Mouse (Mus musculus) kidney, postnatal 0 days (tissue): Measurements from ENCODE around the gene Cdk5r2. TPM values are rescaled to one million over a fixed set of nuclear protein-coding genes. Genes with fewer than 3 reads are reported as not detected.
A peak's percentile ranks its signal among the peaks of the same experiment; 100 is the strongest.

Source experiments
- ATAC-seq: fragments of 200-750 bp; cut with Nextera tagmentation; replicated peaks from 2 replicates; pipeline ENCODE4 v1.8.0; 2017; ENCODE audit warnings: low read depth, moderate number of reproducible peaks, moderate TSS enrichment, moderate library complexity; ENCODE audit not compliant: low FRiP score
- DNase-seq: peaks from one replicate; pipeline ENCODE4 v3.0.0-alpha.2; 2016; ENCODE audit warnings: low spot score
- H3K27ac ChIP-seq: fragments of 300-500 bp; sonication (generic); 2 replicates; pipeline ENCODE4 v1.5.1; 2014; ENCODE audit warnings: mild to moderate bottlenecking
- H3K27me3 ChIP-seq: fragments of 300-500 bp; sonication (generic); 2 replicates; pipeline ENCODE4 v1.6.1; 2014; ENCODE audit warnings: low read length, mixed read lengths; ENCODE audit not compliant: insufficient read depth
- H3K36me3 ChIP-seq: fragments of 300-500 bp; sonication (generic); 2 replicates; pipeline ENCODE4 v1.6.1; 2014; ENCODE audit warnings: low read length, mixed read lengths; ENCODE audit not compliant: insufficient read depth
- H3K4me1 ChIP-seq: fragments of 300-500 bp; sonication (generic); replicated peaks from 2 replicates; pipeline ENCODE4 v1.6.1; 2014; ENCODE audit warnings: antibody characterized with exemption, low read length, mixed read lengths; ENCODE audit not compliant: insufficient read depth
- H3K4me2 ChIP-seq: fragments of 300-500 bp; sonication (generic); 2 replicates; pipeline ENCODE4 v1.6.1; 2014; ENCODE audit warnings: mild to moderate bottlenecking, low read length, moderate library complexity, mixed read lengths
- H3K4me3 ChIP-seq: fragments of 300-500 bp; sonication (generic); replicated peaks from 2 replicates; pipeline ENCODE4 v1.5.1; 2014; ENCODE audit warnings: low read depth, low read length
- H3K9ac ChIP-seq: fragments of 300-500 bp; sonication (generic); 2 replicates; pipeline ENCODE4 v1.6.1; 2014; ENCODE audit warnings: low read depth, low read length
- H3K9me3 ChIP-seq: fragments of 300-500 bp; sonication (generic); replicated peaks from 2 replicates; pipeline ENCODE4 v1.6.1; 2016; ENCODE audit warnings: low read length, inconsistent platforms, mixed read lengths
- CTCF ChIP-seq: IDR thresholded peaks from 2 replicates; pipeline ENCODE4 v1.5.1; 2016; ENCODE audit warnings: antibody characterized with exemption, low read depth, mild to moderate bottlenecking, moderate library complexity
- WGBS: fragments of 180-500 bp; shearing (Covaris S2); extraction: QIAGEN DNeasy Blood & Tissue Kit; methylation state at CpG from one replicate; pipeline ENCODE4 v1.1.7; 2014; 5-methylcytosine and 5-hydroxymethylcytosine counted together
- polyA plus RNA-seq: library from polyadenylated mRNA; unstranded; fragments of >200 nt; fragmentation: Nextera tagmentation; extraction: Ambion mirVana; gene quantifications from 2 replicates; pipeline ENCODE4 v1.2.1, GENCODE M21; 2015

Cdk5r2 gene
- polyA plus RNA-seq, 1 experiment from 2014 or later, result not detected

- Histone ChIP-seq H3K4me2 (no peak overlapping the region), H3K9me3 (no peaks in the 10 kb centered on the region), H3K27me3 (peaks cover 49% of the 10 kb centered on the region), H3K4me1 (peaks cover 12% of the 10 kb centered on the region), H3K9ac (no peak overlapping the region), H3K36me3 (no peaks in the 10 kb centered on the region), H3K4me3 (peak overlapping the region; percentile 26), H3K27ac (no peak overlapping the region)
- WGBS, result 9% methylated on average over 4 of the region's 4 CpGs
- TF ChIP-seq CTCF, result no peak
- ATAC-seq (no peak), DNase-seq (no peak)
These were observed 2.9 kb downstream of the Cdk5r2 start for GRCm38 (mm10) chr1:74857677-74858076.

- DNase-seq (peak; percentile 50), ATAC-seq (no peak)
- peak overlapping the region; percentile 52 for H3K4me2 ChIP-seq
- no peak for TF ChIP-seq CTCF
- no peak overlapping the region for H3K27ac ChIP-seq
- no peak overlapping the region for H3K9ac ChIP-seq
- WGBS, result under 1% methylated on average over 29 of the region's 29 CpGs
- no peaks in the 10 kb centered on the region for H3K9me3 ChIP-seq
- peaks cover 12% of the 10 kb centered on the region for H3K4me1 ChIP-seq
- H3K36me3 ChIP-seq, result no peaks in the 10 kb centered on the region
- H3K4me3 ChIP-seq, result peak overlapping the region; percentile 26
- H3K27me3 ChIP-seq, result peaks cover 49% of the 10 kb centered on the region
These were observed 3.5 kb downstream of the Cdk5r2 start for GRCm38 (mm10) chr1:74858171-74858719.

GRCm38 (mm10) chr1:74858805-74859204 lies 4.1 kb downstream of the Cdk5r2 start:
- Histone ChIP-seq H3K4me1 (peaks cover 12% of the 10 kb centered on the region), H3K4me2 (peak overlapping the region; percentile 52), H3K36me3 (no peaks in the 10 kb centered on the region), H3K27me3 (peaks cover 49% of the 10 kb centered on the region), H3K27ac (no peak overlapping the region), H3K4me3 (no peak overlapping the region), H3K9me3 (no peaks in the 10 kb centered on the region), H3K9ac (no peak overlapping the region)
- no peak for ATAC-seq
- DNase-seq, result no peak
- WGBS, result 8% methylated on average over 16 of the region's 16 CpGs
- TF ChIP-seq CTCF, result no peak

GRCm38 (mm10) chr1:74859223-74859984 lies 4.7 kb downstream of the Cdk5r2 start:
- peaks cover 12% of the 10 kb centered on the region for H3K4me1 ChIP-seq
- H3K36me3 ChIP-seq, result no peaks in the 10 kb centered on the region
- ATAC-seq (no peak), DNase-seq (no peak)
- 47% methylated on average over 6 of the region's 6 CpGs for WGBS
- H3K27me3 ChIP-seq, result peaks cover 49% of the 10 kb centered on the region
- H3K9me3 ChIP-seq, result no peaks in the 10 kb centered on the region
- no peak overlapping the region for H3K4me3 ChIP-seq
- no peak for TF ChIP-seq CTCF
- no peak overlapping the region for H3K27ac ChIP-seq
- no peak overlapping the region for H3K4me2 ChIP-seq
- H3K9ac ChIP-seq, result no peak overlapping the region

DNA sequence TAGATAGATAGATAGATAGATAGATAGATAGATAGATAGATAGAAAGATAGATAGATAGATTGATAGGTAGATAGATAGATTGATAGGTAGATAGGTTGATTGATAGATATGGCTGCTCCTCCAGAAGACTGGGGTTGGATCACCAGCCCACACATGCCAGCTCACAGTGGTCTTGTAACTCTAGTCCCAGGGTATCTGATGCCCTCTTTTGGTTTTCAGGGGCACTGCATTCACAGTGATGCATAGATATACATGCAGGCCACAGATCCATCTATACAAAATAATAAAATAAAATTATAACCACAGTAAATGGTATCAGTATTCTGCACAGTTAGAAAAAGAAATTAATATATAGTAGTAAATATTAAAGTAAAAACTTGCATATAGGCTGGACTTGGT lies 7.0 kb downstream of the Cdk5r2 start:
- H3K4me1 ChIP-seq, result 0 out of 2 replicates have a peak, but pooled peaks cover 5% of the 10 kb centered on the region
- peaks cover 31% of the 10 kb centered on the region for H3K27me3 ChIP-seq
- no peak overlapping the region for H3K27ac ChIP-seq
- DNase-seq, result no peak
- ATAC-seq, result no peak
- no peaks in the 10 kb centered on the region for H3K9me3 ChIP-seq
- no peak overlapping the region for H3K4me3 ChIP-seq
- no peak overlapping the region for H3K4me2 ChIP-seq
- H3K9ac ChIP-seq, result no peak overlapping the region
- no peaks in the 10 kb centered on the region for H3K36me3 ChIP-seq
- peak; percentile 37; the same call in 1 of the 2 replicates for TF ChIP-seq CTCF

DNA sequence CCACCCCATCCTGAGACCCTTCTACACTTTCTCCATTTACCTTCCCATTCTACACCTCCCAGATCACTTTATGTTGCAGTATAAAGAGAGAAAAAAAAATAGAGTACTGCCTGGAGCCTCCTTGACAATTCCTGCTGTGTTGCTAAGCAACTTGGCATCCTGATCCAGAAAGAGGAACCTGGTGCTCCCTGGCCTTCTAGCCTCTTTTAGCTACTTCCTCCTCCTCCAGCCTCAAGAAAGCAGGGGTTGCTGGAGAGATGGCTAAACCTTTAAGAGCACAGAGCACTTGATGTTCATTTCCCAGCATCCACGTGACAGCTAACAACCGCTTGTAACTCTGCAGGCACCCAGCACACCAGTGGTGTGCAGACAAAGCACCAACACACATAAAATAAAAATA lies 17.5 kb downstream of the Cdk5r2 start:
- DNase-seq (no peak), ATAC-seq (no peak)
- no peak overlapping the region for H3K4me2 ChIP-seq
- no peak overlapping the region for H3K4me3 ChIP-seq
- TF ChIP-seq CTCF, result no peak
- H3K9ac ChIP-seq, result no peak overlapping the region
- H3K4me1 ChIP-seq, result no peaks in the 10 kb centered on the region
- H3K36me3 ChIP-seq, result no peaks in the 10 kb centered on the region
- WGBS, result 69% methylated on average over 2 of the region's 2 CpGs
- 0 out of 2 replicates have a peak, but pooled peaks cover 2% of the 10 kb centered on the region for H3K27me3 ChIP-seq
- H3K9me3 ChIP-seq, result no peaks in the 10 kb centered on the region
- no peak overlapping the region for H3K27ac ChIP-seq
